Mouse (Mus musculus) limb, embryonic 14.5 days (tissue): Measurements from ENCODE around the gene Slc8a2. TPM values are rescaled to one million over a fixed set of nuclear protein-coding genes. Genes with fewer than 3 reads are reported as not detected.

ENCODE experiments used
- ATAC-seq: fragments of 200-750 bp; cut with Nextera tagmentation; 2 replicates; pipeline ENCODE4 v1.8.0; 2017; ENCODE audit warnings: low read depth, moderate number of reproducible peaks, moderate TSS enrichment; ENCODE audit not compliant: low FRiP score
- DNase-seq: peaks from one replicate; pipeline ENCODE4 v3.0.0-alpha.2; 2015; ENCODE audit warnings: low spot score
- H3K27ac ChIP-seq: fragments of 300-500 bp; sonication (generic); replicated peaks from 2 replicates; pipeline ENCODE4 v1.5.1; 2014; ENCODE audit warnings: low read depth, mild to moderate bottlenecking, low read length, moderate library complexity, mixed read lengths
- H3K27me3 ChIP-seq: fragments of 300-500 bp; sonication (generic); 2 replicates; pipeline ENCODE4 v1.6.1; 2014; ENCODE audit warnings: low read length, mixed read lengths; ENCODE audit not compliant: control insufficient read depth, insufficient read depth
- H3K36me3 ChIP-seq: fragments of 300-500 bp; sonication (generic); 2 replicates; pipeline ENCODE4 v1.6.1; 2014; ENCODE audit warnings: mild to moderate bottlenecking, low read length, moderate library complexity, mixed read lengths; ENCODE audit not compliant: control insufficient read depth, insufficient read depth
- H3K4me1 ChIP-seq: fragments of 300-500 bp; sonication (generic); 2 replicates; pipeline ENCODE4 v1.6.1; 2014; ENCODE audit warnings: antibody characterized with exemption, low read length, mixed read lengths; ENCODE audit not compliant: control insufficient read depth, insufficient read depth
- H3K4me2 ChIP-seq: fragments of 300-500 bp; sonication (generic); replicated peaks from 2 replicates; pipeline ENCODE4 v1.6.1; 2014; ENCODE audit warnings: low read depth, mild to moderate bottlenecking, low read length, moderate library complexity; ENCODE audit not compliant: severe bottlenecking
- H3K4me3 ChIP-seq: fragments of 300-500 bp; sonication (generic); replicated peaks from 2 replicates; pipeline ENCODE4 v1.5.1; 2014; ENCODE audit warnings: low read length
- H3K9ac ChIP-seq: fragments of 300-500 bp; sonication (generic); 2 replicates; pipeline ENCODE4 v1.6.1; 2014; ENCODE audit warnings: mild to moderate bottlenecking, low read depth, low read length, moderate library complexity; ENCODE audit not compliant: severe bottlenecking
- H3K9me3 ChIP-seq: fragments of 300-500 bp; sonication (generic); 2 replicates; pipeline ENCODE4 v1.6.1; 2016; ENCODE audit warnings: low read length; ENCODE audit not compliant: control insufficient read depth
- POLR2A ChIP-seq: fragments of 200-500 bp; IDR thresholded peaks from 2 replicates; pipeline ENCODE4 v1.8.0; 2012; ENCODE audit warnings: inconsistent platforms, mild to moderate bottlenecking, moderate library complexity, borderline replicate concordance; ENCODE audit not compliant: insufficient read depth, insufficient read length; ENCODE audit errors: extremely low read depth
- WGBS: fragments of 180-500 bp; shearing (Covaris S2); extraction: QIAGEN DNeasy Blood & Tissue Kit; methylation state at CpG from one replicate; pipeline ENCODE4 v1.1.7; 2014; 5-methylcytosine and 5-hydroxymethylcytosine counted together
- polyA plus RNA-seq, 2 experiments: library from polyadenylated mRNA; depleted of rRNA in 1 of 2; stranded (reverse) in 1 of 2; unstranded in 1 of 2; fragments of >200 nt; fragmentation: Nextera tagmentation in 1 of 2; extraction: Ambion mirVana in 1 of 2; gene quantifications; 2 replicates each; pipeline versions ENCODE4 v1.2.1 to v1.2.3; 2012 to 2014

Gene Slc8a2
- polyA plus RNA-seq, 2 experiments, result 0.28 to 7.3 TPM

DNA sequence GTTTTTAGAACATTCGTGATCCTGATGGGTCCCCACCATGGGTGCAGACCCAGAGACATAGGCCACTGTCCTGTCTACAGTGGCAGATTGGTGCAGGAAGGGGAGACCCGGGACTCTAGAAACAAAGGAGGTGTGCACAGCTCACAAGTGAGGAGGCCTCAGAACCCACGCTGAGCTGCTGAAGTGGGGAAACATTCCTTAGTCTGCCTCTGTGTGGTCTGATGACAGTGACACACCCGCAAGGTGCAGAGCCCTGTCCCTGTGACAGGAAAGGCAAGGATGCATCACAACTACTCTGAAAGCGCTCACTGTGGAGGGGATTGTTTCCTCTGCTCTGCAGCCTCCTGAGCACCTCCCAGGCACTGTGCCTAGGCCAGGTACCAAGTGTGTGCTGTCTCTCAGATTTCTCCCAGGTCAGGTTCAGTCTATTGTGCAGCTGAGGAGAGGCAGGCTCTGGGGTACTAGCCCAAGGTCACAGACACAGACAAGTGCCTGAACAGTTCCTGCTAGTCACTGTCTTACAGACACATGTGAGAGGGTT is 26.9 kb upstream of the Slc8a2 start:
- ATAC-seq (no peak), DNase-seq (no peak)
- WGBS, result 89% methylated on average over 5 of the region's 5 CpGs
- H3K4me2 ChIP-seq, result no peak overlapping the region
- no peak overlapping the region for H3K27ac ChIP-seq
- H3K4me1 ChIP-seq, result peaks cover 12% of the 10 kb centered on the region
- no peak overlapping the region for H3K4me3 ChIP-seq
- H3K9ac ChIP-seq, result no peak overlapping the region
- H3K36me3 ChIP-seq, result peaks cover 35% of the 10 kb centered on the region
- no peaks in the 10 kb centered on the region for H3K9me3 ChIP-seq
- H3K27me3 ChIP-seq, result no peaks in the 10 kb centered on the region
- no peak for TF ChIP-seq POLR2A

DNA sequence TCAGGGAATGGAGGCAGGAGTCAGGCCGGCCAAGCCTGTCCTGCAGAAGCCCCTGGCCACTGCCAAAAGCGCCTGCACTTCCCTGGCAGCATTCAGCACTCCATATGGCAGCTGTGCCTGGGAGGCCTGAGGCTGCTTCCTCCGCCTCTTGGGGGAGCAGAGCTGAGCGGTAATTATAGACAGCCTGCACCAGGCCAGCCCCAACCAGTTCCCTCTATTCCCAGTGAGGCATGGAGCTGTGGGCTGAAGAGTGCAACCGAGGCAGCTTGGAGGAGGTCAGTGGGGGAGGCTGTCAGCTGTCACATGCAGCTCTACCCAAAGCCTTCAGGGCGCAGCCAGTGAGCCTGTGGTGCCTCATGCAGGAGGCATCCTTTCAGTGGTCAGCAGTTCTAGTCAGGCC is 25.9 kb upstream of the Slc8a2 start:
- ATAC-seq (no peak), DNase-seq (no peak)
- Histone ChIP-seq H3K27me3 (no peaks in the 10 kb centered on the region), H3K9ac (no peak overlapping the region), H3K4me1 (peaks cover 12% of the 10 kb centered on the region), H3K9me3 (no peaks in the 10 kb centered on the region), H3K36me3 (peaks cover 45% of the 10 kb centered on the region), H3K27ac (no peak overlapping the region), H3K4me3 (no peak overlapping the region), H3K4me2 (no peak overlapping the region)
- WGBS, result 63% methylated on average over 6 of the region's 6 CpGs
- TF ChIP-seq POLR2A, result no peak

DNA sequence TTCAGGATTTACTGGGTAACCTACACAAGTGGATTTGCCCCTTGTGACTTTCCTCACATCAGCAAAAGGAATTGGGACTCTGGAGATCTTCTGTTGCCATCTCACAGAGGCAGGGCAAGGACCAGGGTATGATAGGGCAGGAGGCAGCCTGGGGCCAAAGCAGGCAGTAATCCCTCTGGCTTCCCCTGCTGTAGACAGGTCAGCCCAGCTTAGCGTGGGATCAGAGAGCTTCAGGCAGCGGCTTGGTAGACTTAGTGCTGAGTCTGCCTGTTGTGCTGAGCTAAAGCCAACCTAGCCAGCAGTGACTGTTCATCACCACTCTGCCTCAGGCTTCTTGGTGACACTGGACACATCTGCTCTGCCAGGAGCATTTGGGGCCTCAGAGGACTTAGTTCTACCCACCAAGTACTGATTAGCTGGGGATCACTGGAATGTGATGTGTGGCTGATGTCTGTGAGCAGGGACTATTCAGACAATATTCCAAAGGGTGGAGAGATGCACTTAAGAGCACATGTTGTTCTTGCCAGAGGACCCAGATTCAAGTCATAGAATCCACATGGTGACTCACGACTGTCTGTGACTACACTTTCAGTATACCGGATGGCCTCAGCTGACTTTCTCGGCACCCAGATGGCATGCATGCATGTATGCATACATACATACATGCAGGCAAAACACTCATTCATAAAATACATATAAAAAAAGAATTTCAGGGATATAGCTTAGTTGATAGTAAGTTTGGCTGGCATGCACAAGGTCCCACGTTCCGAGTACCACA is 24.8 kb upstream of the Slc8a2 start:
- Histone ChIP-seq H3K36me3 (peaks cover 55% of the 10 kb centered on the region), H3K4me2 (no peak overlapping the region), H3K9me3 (no peaks in the 10 kb centered on the region), H3K4me1 (peaks cover 4% of the 10 kb centered on the region), H3K27me3 (no peaks in the 10 kb centered on the region), H3K27ac (no peak overlapping the region), H3K4me3 (no peak overlapping the region), H3K9ac (no peak overlapping the region)
- WGBS, result 90% methylated on average over 7 of the region's 7 CpGs
- no peak for TF ChIP-seq POLR2A
- DNase-seq, result no peak
- no peak for ATAC-seq

DNA sequence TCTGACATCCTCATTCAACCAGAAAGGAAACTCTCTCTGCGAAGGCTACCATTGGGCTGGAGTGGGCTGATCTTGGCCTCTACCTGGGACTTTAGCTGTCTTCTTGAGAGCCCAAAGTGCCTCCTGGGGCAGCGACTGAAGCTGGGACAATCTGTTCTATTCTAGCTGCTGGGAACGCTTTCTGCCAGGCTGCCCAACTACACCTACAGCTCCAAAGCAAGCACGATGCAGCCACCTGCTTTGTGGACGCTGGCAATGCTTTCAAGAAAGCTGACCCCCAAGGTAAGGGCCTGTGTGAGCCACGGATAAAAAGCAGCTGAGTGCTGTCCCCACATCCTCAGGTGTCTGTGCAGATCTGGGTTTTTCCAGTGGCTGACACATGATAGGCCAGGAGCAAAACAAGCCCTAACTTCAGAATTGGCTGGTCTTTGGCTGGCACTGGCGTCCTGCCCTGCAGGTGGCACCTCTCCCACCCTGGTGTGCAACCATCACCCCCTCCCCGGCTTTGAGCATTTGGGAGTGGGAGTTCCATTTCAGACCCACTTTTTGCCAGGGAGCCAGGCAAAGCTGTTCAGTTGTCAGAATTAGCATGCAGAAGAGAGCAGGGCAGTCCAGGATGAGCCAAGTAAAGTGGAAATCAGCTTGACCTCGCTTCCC is 20.6 kb upstream of the Slc8a2 start:
- no peak for TF ChIP-seq POLR2A
- no peaks in the 10 kb centered on the region for H3K27me3 ChIP-seq
- ATAC-seq, result no peak
- H3K4me3 ChIP-seq, result no peak overlapping the region
- peaks cover 81% of the 10 kb centered on the region for H3K36me3 ChIP-seq
- no peaks in the 10 kb centered on the region for H3K9me3 ChIP-seq
- no peaks in the 10 kb centered on the region for H3K4me1 ChIP-seq
- DNase-seq, result no peak
- no peak overlapping the region for H3K9ac ChIP-seq
- H3K4me2 ChIP-seq, result no peak overlapping the region
- WGBS, result 87% methylated on average over 9 of the region's 9 CpGs
- no peak overlapping the region for H3K27ac ChIP-seq

- no peak overlapping the region for H3K9ac ChIP-seq
- 96% methylated on average over 8 of the region's 8 CpGs for WGBS
- DNase-seq, result no peak
- H3K4me3 ChIP-seq, result no peak overlapping the region
- H3K36me3 ChIP-seq, result peaks cover 83% of the 10 kb centered on the region
- no peak for TF ChIP-seq POLR2A
- no peaks in the 10 kb centered on the region for H3K4me1 ChIP-seq
- no peak overlapping the region for H3K4me2 ChIP-seq
- no peak for ATAC-seq
- H3K27ac ChIP-seq, result no peak overlapping the region
- no peaks in the 10 kb centered on the region for H3K9me3 ChIP-seq
- H3K27me3 ChIP-seq, result no peaks in the 10 kb centered on the region
Measured at GRCm38 (mm10) chr7:16110158-16110557, 19.5 kb upstream of the Slc8a2 start.
